Mouse (Mus musculus): ENCODE data around the gene Olfr597.
"Not testable (repeated sequence)": the region's sequence is repeated elsewhere in the genome, so short reads cannot be mapped to it uniquely, and the experiment has no call there.

Olfr597 gene

DNA sequence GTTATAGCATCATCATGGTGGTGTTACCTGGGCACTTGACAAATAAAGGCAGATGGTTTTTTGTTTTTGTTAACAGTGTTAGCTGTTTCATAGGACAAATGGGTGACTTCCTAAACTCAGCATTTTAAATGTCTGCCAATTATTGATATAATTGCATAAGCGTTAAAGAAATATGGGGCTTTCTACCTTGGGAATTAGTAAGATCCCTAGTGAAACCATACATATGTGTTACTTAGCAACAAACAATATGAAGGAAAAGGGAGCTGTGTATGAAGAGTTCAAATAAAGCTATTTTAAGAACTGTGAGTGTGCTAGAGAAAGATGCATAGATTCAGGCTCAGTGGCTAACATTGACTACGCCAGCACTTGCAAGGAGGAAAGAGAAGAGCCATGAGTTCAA lies at the start of gene Olfr597:
Gene Olfr597 (plus strand): TSS at position 301 of the 400 bp plus-strand sequence.
- not testable (repeated sequence) for DNase-seq

DNA sequence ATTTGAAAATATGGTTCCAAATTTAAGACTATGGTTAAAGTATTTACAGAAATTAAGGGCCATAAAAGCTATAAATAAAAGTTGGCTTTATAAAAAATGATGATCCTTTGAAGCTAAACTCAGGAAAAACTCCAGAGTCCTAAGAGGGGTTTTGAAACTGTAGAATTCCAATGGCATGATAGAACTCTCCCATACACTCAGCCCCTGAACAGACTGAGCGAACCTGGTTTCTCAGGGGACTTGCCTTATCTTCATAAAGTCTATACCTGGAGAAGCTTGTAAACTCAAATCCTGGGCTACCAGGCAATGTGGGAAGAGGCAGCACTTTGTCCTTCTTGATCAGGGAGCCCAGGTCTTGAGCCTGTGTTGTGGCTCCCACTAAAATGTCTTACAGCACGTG lies 10.8 kb upstream of the Olfr597 start, which contains the start of gene Olfr596:
Gene Olfr596 (plus strand): TSS at position 301 of the 400 bp plus-strand sequence.
- DNase-seq, result not testable (repeated sequence)

DNA sequence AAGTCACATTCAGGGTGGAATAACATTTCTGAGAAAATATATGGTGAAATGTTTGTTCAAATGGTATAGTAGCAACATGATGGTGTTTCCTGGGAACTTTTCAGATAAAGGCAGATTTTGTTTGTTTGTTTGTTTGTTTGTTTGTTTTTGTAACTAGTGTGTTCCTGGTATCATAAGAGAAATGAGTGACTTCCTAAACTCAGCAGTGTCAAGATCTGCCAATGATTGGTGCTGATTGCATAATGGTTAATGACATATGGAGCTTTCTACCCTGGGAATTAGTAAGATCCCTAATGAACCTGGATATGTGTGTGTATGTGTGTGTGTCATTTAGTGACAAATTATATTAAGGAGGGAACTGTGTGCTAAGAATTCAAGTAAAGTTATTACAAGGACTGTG lies 7.2 kb downstream of the Olfr597 start, which contains the start of gene Olfr598:
Gene Olfr598 (plus strand): TSS at position 301 of the 400 bp plus-strand sequence.
- no peak for DNase-seq

DNA sequence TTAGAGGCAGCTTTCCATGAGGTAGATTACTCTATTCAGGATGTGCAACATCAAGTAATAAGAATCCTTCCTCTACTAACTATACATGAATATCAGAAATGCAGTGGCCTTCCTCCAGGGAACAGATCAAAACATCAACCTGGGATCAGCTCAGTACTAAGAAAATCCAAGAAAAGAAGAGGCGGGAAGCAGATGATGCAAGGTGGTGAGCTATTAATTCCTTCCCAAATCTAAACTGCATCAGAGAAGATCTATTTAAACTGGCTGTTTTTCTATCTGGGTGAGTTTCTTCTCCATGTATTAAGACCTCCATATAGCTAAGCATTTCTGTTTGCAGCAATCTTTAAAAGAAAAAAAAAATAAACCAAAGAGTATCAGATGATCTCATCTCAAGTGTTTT lies 19.5 kb downstream of the Olfr597 start, which contains the start of gene Olfr599:
Gene Olfr599 (plus strand): TSS at position 301 of the 400 bp plus-strand sequence.
- DNase-seq, result no peak

DNA sequence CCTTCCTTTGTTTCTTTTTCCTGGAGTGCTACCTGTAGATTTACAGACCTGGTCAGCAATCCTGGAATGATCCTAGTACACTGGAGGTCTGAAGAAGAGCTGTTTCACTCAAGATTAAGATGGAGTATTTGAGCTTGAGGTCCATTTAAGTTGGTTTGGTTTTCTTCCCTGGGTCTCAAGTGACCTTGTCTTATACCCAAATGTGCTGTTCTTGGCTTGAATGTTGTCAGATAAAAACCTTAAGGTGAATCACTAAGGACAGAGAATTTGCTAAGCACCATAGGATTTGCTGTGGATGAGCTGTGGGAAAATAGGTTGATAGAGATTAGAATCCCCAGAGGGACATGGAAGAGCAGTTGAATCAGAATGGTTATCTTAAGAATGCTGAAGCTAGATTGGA lies 33.5 kb downstream of the Olfr597 start, which contains the start of gene Olfr600:
Gene Olfr600 (minus strand): TSS at position 101 of the 400 bp plus-strand sequence.
- DNase-seq, result no peak

DNA sequence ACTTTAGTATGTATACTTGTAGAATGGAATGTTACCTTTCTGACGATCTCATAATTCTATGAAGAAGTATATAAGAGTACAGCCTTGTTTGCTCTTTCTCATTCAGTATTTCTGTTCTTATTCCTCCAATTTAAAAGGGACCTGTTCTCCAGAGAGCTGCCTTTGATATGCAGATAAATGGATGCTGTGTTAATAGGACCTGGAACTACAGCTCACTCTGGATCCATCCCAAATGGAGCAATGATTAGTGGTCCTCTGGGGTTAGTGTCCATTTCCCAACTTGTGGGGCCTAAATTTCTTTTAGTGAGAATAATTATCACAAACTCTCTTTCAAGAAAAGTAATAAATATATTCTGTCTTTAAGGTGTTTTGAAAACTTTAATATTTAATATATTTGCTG lies 46.4 kb downstream of the Olfr597 start, which contains the start of gene Olfr601:
Gene Olfr601 (minus strand): TSS at position 101 of the 400 bp plus-strand sequence.
- DNase-seq, result no peak
